Mouse (Mus musculus) WW6 (cell line): ENCODE measurements around the gene Snx1.

ENCODE experiments used
- DNase-seq: peaks from one replicate; pipeline ENCODE4 v3.0.0-alpha.2; 2013; ENCODE audit warnings: low read depth, low spot score

Snx1 gene

GRCm38 (mm10) chr9:66126456-66127192 lies at the start of gene Snx1, which contains the start of gene Ciao2a:
TSS of gene Snx1 (minus strand) at chr9:66126587.
TSS of gene Ciao2a (plus strand) at chr9:66126611.
- peak; percentile 84 for DNase-seq

GRCm38 (mm10) chr9:66174985-66175384 lies 48.6 kb upstream of the Snx1 start:
- DNase-seq: no peak

GRCm38 (mm10) chr9:66173316-66173855 lies 47.0 kb upstream of the Snx1 start:
- no peak for DNase-seq

GRCm38 (mm10) chr9:66171275-66171921 lies 45.0 kb upstream of the Snx1 start:
- DNase-seq: no peak

GRCm38 (mm10) chr9:66170506-66170905 lies 44.1 kb upstream of the Snx1 start:
- no peak for DNase-seq

GRCm38 (mm10) chr9:66168233-66168632 lies 41.8 kb upstream of the Snx1 start:
- no peak for DNase-seq

GRCm38 (mm10) chr9:66167222-66167621 lies 40.8 kb upstream of the Snx1 start:
- DNase-seq: no peak

- no peak for DNase-seq
Observed at GRCm38 (mm10) chr9:66162995-66163394, 36.6 kb upstream of the Snx1 start.

GRCm38 (mm10) chr9:66160155-66160554 lies 33.8 kb upstream of the Snx1 start:
- no peak for DNase-seq

GRCm38 (mm10) chr9:66158885-66159430 lies 32.6 kb upstream of the Snx1 start:
- DNase-seq: no peak

GRCm38 (mm10) chr9:66157958-66158830 lies 31.8 kb upstream of the Snx1 start, which contains the start of gene Dapk2:
TSS of gene Dapk2 (plus strand) at chr9:66158223.
- peak; percentile 61 for DNase-seq

- no peak for DNase-seq
Observed at GRCm38 (mm10) chr9:66155534-66155933, 29.1 kb upstream of the Snx1 start.

GRCm38 (mm10) chr9:66154013-66154412 lies 27.6 kb upstream of the Snx1 start:
- no peak for DNase-seq

- DNase-seq: no peak
Observed at GRCm38 (mm10) chr9:66153594-66153993, 27.2 kb upstream of the Snx1 start.

GRCm38 (mm10) chr9:66152011-66152410 lies 25.6 kb upstream of the Snx1 start:
- no peak for DNase-seq

GRCm38 (mm10) chr9:66146141-66146540 lies 19.8 kb upstream of the Snx1 start:
- no peak for DNase-seq

- no peak for DNase-seq
Observed at GRCm38 (mm10) chr9:66144248-66144647, 17.9 kb upstream of the Snx1 start.

GRCm38 (mm10) chr9:66142265-66142664 lies 15.9 kb upstream of the Snx1 start:
- DNase-seq: no peak

GRCm38 (mm10) chr9:66138193-66138592 lies 11.8 kb upstream of the Snx1 start:
- no peak for DNase-seq

- no peak for DNase-seq
Observed at GRCm38 (mm10) chr9:66135967-66136366, 9.6 kb upstream of the Snx1 start.

- DNase-seq: no peak
Observed at GRCm38 (mm10) chr9:66131466-66131865, 5.1 kb upstream of the Snx1 start.

- no peak for DNase-seq
Observed at GRCm38 (mm10) chr9:66127884-66128283, 1.5 kb upstream of the Snx1 start.
